Mouse (Mus musculus): ENCODE data around the gene Sfxn3. TPM values are rescaled to one million over a fixed set of nuclear protein-coding genes. Genes with fewer than 3 reads are reported as not detected.

Gene Sfxn3
- polyA plus RNA-seq, 1 experiment from 2014 or later: 29.0 TPM

DNA sequence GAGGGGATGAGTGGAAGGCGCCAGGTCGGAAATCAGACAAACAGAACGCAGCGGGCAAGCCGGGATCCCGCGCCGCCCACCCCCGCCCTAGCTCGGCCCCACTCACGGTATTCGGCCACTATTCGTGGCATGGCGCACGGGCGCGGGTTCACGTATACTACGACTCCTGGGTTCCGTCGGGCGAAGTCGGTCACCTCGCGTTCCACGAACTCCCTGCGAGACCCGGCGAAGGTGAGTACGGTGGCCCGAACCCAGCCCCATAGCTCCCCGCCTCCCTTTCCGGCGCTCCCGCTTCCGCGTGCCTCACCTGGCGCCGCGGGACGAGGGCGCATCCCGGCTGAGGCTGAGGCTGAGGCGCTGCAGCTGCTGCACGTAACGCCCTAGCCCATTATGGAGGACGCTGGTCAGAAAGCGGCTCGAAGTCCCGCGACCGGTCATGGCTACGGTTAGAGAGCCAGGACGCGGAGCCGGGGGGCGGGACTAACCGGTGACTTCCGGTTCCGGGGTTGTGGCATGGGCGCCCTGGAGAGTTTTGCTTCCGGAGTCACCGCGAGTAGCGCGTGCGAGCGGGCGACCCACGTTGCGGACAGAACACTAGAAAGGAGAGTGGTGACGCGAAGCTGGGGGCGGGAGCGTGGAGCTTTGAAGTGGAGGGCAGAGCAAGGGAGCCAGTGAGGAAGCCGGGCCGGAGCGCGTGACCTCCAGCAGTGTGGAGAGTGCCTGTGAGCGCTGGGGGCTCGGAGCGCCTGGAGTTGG is 41.2 kb upstream of the Sfxn3 start, which contains the start of gene Mrpl43:
Gene Mrpl43 (minus strand): TSS at position 486 of the 756 bp plus-strand sequence.
- no peak for TF ChIP-seq CTCF (IDR thresholded peaks at IDR 0.05; ENCODE audit: low read depth)
- Histone ChIP-seq H3K27ac (peak within 1 kb of the TSS; percentile 81), H3K9me3 (replicated peaks; ENCODE audit: low read length) (no peaks in the 10 kb centered on the region), H3K9ac (ENCODE audit: low read depth, low read length) (peak within 1 kb of the TSS; percentile 85), H3K4me1 (replicated peaks; ENCODE audit: insufficient read depth, low read length) (peaks cover 9% of the 10 kb centered on the region), H3K27me3 (ENCODE audit: insufficient read depth, low read length) (no peaks in the 10 kb centered on the region), H3K4me2 (ENCODE audit: low read length) (peak within 1 kb of the TSS; percentile 68), H3K36me3 (ENCODE audit: insufficient read depth, low read length) (0 out of 2 replicates have a peak, but pooled peaks cover 21% of the 10 kb centered on the region), H3K4me3 (replicated peaks; ENCODE audit: low read depth, low read length) (peak within 1 kb of the TSS; percentile 89)
- DNase-seq (ENCODE audit: low spot score): peak; percentile 97
- peak; percentile 90 for ATAC-seq (replicated peaks; ENCODE audit: low FRiP score, low read depth)
- WGBS: 2% methylated on average over 82 of the region's 82 CpGs

DNA sequence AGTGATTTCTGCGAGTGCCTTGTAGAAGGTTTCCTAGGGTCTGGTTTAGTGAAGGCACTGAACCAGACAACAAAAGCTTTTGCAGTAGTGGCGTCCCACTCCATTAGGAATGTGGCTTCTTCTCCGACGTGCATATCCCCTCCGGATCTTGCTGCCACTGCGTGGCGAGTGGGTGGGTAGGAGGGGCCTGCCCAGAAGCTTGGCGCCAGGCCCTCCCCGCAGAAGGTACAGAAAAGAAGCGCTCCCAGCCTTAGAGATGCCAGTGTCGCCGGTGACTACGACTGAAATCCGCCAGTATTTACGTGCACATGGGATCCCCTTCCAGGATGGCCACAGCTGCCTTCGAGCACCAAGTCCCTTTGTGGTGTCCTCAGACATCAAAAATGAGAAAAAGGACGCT is 40.3 kb upstream of the Sfxn3 start:
- Histone ChIP-seq H3K27me3 (ENCODE audit: insufficient read depth, low read length) (no peaks in the 10 kb centered on the region), H3K4me3 (replicated peaks; ENCODE audit: low read depth, low read length) (peak overlapping the region; percentile 89), H3K27ac (peak overlapping the region; percentile 81), H3K4me1 (replicated peaks; ENCODE audit: insufficient read depth, low read length) (peaks cover 9% of the 10 kb centered on the region), H3K9me3 (replicated peaks; ENCODE audit: low read length) (no peaks in the 10 kb centered on the region), H3K36me3 (ENCODE audit: insufficient read depth, low read length) (0 out of 2 replicates have a peak, but pooled peaks cover 19% of the 10 kb centered on the region), H3K4me2 (ENCODE audit: low read length) (peak overlapping the region; percentile 68), H3K9ac (ENCODE audit: low read depth, low read length) (peak overlapping the region; percentile 85)
- DNase-seq (ENCODE audit: low spot score) (no peak), ATAC-seq (replicated peaks; ENCODE audit: low FRiP score, low read depth) (no peak; the same call in 1 of the 2 replicates)
- TF ChIP-seq CTCF (IDR thresholded peaks at IDR 0.05; ENCODE audit: low read depth): no peak
- 31% methylated on average over 17 of the region's 17 CpGs for WGBS

DNA sequence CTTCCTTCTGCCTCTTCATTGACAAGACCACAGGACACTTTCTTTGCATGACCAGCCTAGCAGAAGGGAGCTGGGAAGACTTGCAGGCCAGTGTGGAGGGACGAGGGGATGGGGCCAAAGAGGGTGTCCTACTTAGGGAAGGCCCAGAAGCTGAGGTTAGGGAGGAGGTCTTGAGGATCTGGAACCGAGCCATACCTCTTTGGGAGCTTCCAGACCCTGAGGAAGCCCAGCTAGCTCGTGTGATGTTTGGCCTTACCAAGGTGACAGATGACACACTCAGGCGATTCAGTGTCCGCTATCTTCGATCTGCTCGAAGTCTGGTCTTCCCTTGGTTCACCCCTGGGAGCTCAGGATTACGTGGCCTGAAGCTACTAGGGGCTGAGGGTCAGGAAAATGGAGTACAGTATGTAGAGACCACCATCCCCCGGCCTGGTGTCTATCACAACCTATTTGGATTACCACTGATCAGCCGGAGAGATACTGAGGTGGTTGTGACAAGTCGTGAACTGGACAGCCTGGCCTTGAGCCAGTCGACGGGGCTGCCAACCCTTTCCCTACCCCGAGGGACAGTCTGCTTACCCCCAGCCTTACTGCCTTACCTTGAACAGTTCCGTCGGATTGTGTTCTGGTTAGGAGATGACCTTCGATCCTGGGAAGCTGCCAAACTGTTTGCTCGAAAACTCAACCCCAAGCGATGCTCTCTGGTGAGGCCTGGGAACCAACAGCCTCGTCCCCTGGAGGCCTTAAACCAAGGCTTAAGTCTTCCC is 39.7 kb upstream of the Sfxn3 start:
- peak overlapping the region; percentile 89 for H3K4me3 ChIP-seq (replicated peaks; ENCODE audit: low read depth, low read length)
- peak overlapping the region; percentile 68 for H3K4me2 ChIP-seq (ENCODE audit: low read length)
- TF ChIP-seq CTCF (IDR thresholded peaks at IDR 0.05; ENCODE audit: low read depth): no peak
- H3K4me1 ChIP-seq (replicated peaks; ENCODE audit: insufficient read depth, low read length): peaks cover 9% of the 10 kb centered on the region
- H3K27ac ChIP-seq: peak overlapping the region; percentile 81; the same call in 1 of the 2 replicates
- no peaks in the 10 kb centered on the region for H3K9me3 ChIP-seq (replicated peaks; ENCODE audit: low read length)
- no peak for ATAC-seq (replicated peaks; ENCODE audit: low FRiP score, low read depth)
- H3K9ac ChIP-seq (ENCODE audit: low read depth, low read length): peak overlapping the region; percentile 85
- no peaks in the 10 kb centered on the region for H3K27me3 ChIP-seq (ENCODE audit: insufficient read depth, low read length)
- H3K36me3 ChIP-seq (ENCODE audit: insufficient read depth, low read length): 0 out of 2 replicates have a peak, but pooled peaks cover 19% of the 10 kb centered on the region
- WGBS: 81% methylated on average over 20 of the region's 20 CpGs
- DNase-seq (ENCODE audit: low spot score): no peak

DNA sequence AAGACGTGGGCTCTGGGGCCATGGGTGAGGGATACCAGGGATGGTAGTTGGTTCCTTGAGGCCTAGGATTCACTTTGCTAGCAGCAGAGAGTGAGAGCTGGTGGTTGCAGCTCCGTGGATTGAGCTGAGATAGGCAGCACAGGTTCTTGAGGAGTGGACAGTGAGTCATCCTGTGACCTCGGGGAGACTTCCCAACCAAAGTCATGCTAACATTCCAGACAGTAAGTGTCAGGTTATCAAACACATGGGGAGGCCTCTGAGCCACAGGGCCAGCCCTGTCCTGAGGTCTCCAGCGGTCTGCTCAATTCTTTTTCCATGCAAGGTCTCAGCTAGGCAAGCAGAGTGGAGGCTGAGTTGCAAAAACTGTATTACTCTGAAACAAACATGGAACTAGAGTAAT is 36.7 kb upstream of the Sfxn3 start:
- DNase-seq (ENCODE audit: low spot score): no peak
- H3K4me3 ChIP-seq (replicated peaks; ENCODE audit: low read depth, low read length): no peak overlapping the region
- H3K9ac ChIP-seq (ENCODE audit: low read depth, low read length): no peak overlapping the region
- no peaks in the 10 kb centered on the region for H3K27me3 ChIP-seq (ENCODE audit: insufficient read depth, low read length)
- H3K9me3 ChIP-seq (replicated peaks; ENCODE audit: low read length): no peaks in the 10 kb centered on the region
- H3K27ac ChIP-seq: no peak overlapping the region
- no peak overlapping the region for H3K4me2 ChIP-seq (ENCODE audit: low read length)
- WGBS: 91% methylated on average over 4 of the region's 4 CpGs
- TF ChIP-seq CTCF (IDR thresholded peaks at IDR 0.05; ENCODE audit: low read depth): no peak
- 0 out of 2 replicates have a peak, but pooled peaks cover 11% of the 10 kb centered on the region for H3K36me3 ChIP-seq (ENCODE audit: insufficient read depth, low read length)
- no peak for ATAC-seq (replicated peaks; ENCODE audit: low FRiP score, low read depth)
- peaks cover 30% of the 10 kb centered on the region for H3K4me1 ChIP-seq (replicated peaks; ENCODE audit: insufficient read depth, low read length)

DNA sequence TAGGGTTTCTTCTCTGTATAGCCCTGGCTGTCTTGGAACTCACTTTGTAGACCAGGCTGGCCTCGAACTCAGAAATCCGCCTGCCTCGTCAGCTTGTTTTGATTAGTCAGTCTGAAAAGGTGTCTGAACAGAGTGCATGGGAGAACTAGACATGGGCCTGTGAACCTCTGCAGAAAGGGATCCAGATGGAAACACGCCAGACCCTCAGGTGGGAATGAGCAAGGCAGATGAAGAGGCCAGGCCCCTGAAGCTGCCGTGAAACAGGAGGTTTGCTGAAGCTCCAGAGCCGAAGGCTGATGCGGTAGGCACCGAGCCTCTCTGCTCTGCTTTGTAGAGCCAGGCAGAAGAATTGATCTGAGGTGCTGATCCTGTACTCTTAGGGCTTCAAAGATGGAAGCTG is 35.1 kb upstream of the Sfxn3 start:
- H3K4me2 ChIP-seq (ENCODE audit: low read length): no peak overlapping the region
- H3K36me3 ChIP-seq (ENCODE audit: insufficient read depth, low read length): 0 out of 2 replicates have a peak, but pooled peaks cover 11% of the 10 kb centered on the region
- WGBS: 83% methylated on average over 8 of the region's 8 CpGs
- H3K27me3 ChIP-seq (ENCODE audit: insufficient read depth, low read length): no peaks in the 10 kb centered on the region
- no peak overlapping the region for H3K9ac ChIP-seq (ENCODE audit: low read depth, low read length)
- peaks cover 30% of the 10 kb centered on the region for H3K4me1 ChIP-seq (replicated peaks; ENCODE audit: insufficient read depth, low read length)
- ATAC-seq (replicated peaks; ENCODE audit: low FRiP score, low read depth) (no peak), DNase-seq (ENCODE audit: low spot score) (no peak)
- no peak overlapping the region for H3K4me3 ChIP-seq (replicated peaks; ENCODE audit: low read depth, low read length)
- no peak for TF ChIP-seq CTCF (IDR thresholded peaks at IDR 0.05; ENCODE audit: low read depth)
- no peak overlapping the region for H3K27ac ChIP-seq
- no peaks in the 10 kb centered on the region for H3K9me3 ChIP-seq (replicated peaks; ENCODE audit: low read length)

DNA sequence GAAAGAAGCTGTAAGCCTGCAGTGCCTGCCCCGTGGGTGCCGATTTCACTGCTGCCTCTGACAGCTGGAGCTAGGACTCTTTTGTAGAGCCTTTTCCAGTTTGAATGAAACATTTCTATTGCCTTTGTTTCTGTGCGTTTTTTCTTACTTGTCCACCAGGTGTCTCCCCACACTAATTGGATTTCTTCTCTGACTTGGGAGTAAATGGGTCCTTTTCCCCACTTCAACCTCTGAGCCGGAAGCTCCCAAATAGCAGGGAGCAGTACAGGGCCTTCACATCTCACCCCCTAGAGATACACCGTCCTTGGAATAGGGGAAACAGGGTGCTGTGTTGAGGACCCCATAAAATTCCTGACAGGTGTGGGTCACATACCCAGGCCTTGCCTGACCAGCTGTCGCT is 34.7 kb upstream of the Sfxn3 start:
- 32% methylated on average over 6 of the region's 6 CpGs for WGBS
- H3K4me1 ChIP-seq (replicated peaks; ENCODE audit: insufficient read depth, low read length): peaks cover 26% of the 10 kb centered on the region; the same call in 1 of the 2 replicates
- H3K9me3 ChIP-seq (replicated peaks; ENCODE audit: low read length): no peaks in the 10 kb centered on the region
- DNase-seq (ENCODE audit: low spot score) (peak; percentile 85), ATAC-seq (replicated peaks; ENCODE audit: low FRiP score, low read depth) (no peak)
- H3K4me3 ChIP-seq (replicated peaks; ENCODE audit: low read depth, low read length): no peak overlapping the region
- no peak overlapping the region for H3K9ac ChIP-seq (ENCODE audit: low read depth, low read length)
- no peaks in the 10 kb centered on the region for H3K27me3 ChIP-seq (ENCODE audit: insufficient read depth, low read length)
- no peak overlapping the region for H3K4me2 ChIP-seq (ENCODE audit: low read length)
- H3K27ac ChIP-seq: no peak overlapping the region
- H3K36me3 ChIP-seq (ENCODE audit: insufficient read depth, low read length): 0 out of 2 replicates have a peak, but pooled peaks cover 11% of the 10 kb centered on the region
- TF ChIP-seq CTCF (IDR thresholded peaks at IDR 0.05; ENCODE audit: low read depth): peak; percentile 77

Data from kidney, postnatal 0 days (tissue).